9 mouse cellular contexts compared by ENCODE assay signal in the genomic region with DNA sequence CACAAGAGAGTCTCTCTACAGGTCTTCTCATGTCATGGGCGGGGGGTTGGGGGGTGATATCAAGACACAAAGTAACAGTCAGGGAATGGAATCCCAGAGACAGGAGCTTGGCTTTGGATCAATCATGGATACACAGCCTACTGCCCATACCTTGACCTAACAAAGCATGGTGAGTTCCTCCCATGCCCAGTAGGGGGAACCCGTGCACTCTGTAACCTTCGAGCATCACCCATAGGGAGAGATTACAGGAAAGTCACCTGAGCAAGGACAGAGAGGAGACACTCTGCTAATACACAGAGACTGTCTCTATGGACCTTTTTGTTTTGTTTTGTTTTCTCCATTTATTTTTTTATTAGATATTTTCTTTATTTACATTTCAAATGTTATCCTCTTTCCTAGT. TPM values are rescaled to one million over a fixed set of nuclear protein-coding genes. Genes with fewer than 3 reads are reported as not detected.
A peak's percentile ranks its signal among the peaks of the same experiment; 100 is the strongest.
DNase-seq lines count a peak whose midpoint lies in the region; ATAC-seq and TF ChIP-seq lines count a peak whose summit lies in the region.
"Had no signal": no experiment of that assay in that cellular context is flagged by ENCODE, and none has a peak within 500 bp of the region (broad histone marks: within the 10 kb centered on the region; RNA-seq: fewer than 3 reads in every experiment).

No protein-coding gene starts in this region.

- WGBS in kidney, embryonic 15.5 days = 0% methylated on average over 3 of the region's 3 CpGs
- under 1% methylated on average over 3 of the region's 3 CpGs for WGBS in liver, adult 2 months
- 3% methylated on average over 3 of the region's 3 CpGs for WGBS in neural tube, embryonic 14.5 days

- no peak overlapping the region for H3K4me3 ChIP-seq in kidney, embryonic 15.5 days (replicated peaks)
- no peak overlapping the region for H3K4me3 ChIP-seq in liver, adult 2 months (ENCODE audit: insufficient read depth, low read depth, low read length)
- no peak overlapping the region for H3K4me3 ChIP-seq in neural tube, embryonic 14.5 days (ENCODE audit: low read depth, low read length)
- peak overlapping the region; percentile 49; the same call in 1 of the 2 replicates for H3K4me3 ChIP-seq in testis, adult 2 months (ENCODE audit: control insufficient read depth, low read depth, low read length)
- H3K4me3 ChIP-seq: embryonic facial prominence, embryonic 12.5 days had no signal

- TF ChIP-seq CTCF in liver, adult 2 months (IDR thresholded peaks at IDR 0.05; ENCODE audit: low read depth, low read length) = peak; percentile 77
- TF ChIP-seq CTCF in testis, adult 2 months (IDR thresholded peaks at IDR 0.05; ENCODE audit: control insufficient read depth, insufficient read depth, insufficient replicate concordance, low read depth, low read length) = peak; percentile 58; the same call in 1 of the 2 replicates

- H3K36me3 ChIP-seq in kidney, embryonic 15.5 days = no peaks in the 10 kb centered on the region
- H3K36me3 ChIP-seq in liver, adult 2 months (ENCODE audit: control insufficient read depth, insufficient read depth, low read length) = no peaks in the 10 kb centered on the region
- H3K36me3 ChIP-seq in neural tube, embryonic 14.5 days (ENCODE audit: control insufficient read depth, insufficient read depth, low read length) = no peaks in the 10 kb centered on the region
- H3K36me3 ChIP-seq in testis, adult 2 months (ENCODE audit: control insufficient read depth, insufficient read depth, low read length) = no peaks in the 10 kb centered on the region
- H3K36me3 ChIP-seq: embryonic facial prominence, embryonic 12.5 days had no signal

- DNase-seq in urinary bladder, adult 18-20 months (ENCODE audit: low spot score in 2 of 2) = peak; percentile 50 to 69
- no peak for DNase-seq in urinary bladder, postnatal 10 days (ENCODE audit: low spot score)
- DNase-seq in cerebellum, postnatal 14 days = peak; percentile 90 to 91
- DNase-seq in gastrocnemius, postnatal 36 days = peak; percentile 25 to 29
- peak; percentile 65 for DNase-seq in liver, adult 2 months (ENCODE audit: extremely low read depth, low read depth, low spot score)

- H3K9me3 ChIP-seq in kidney, embryonic 15.5 days (replicated peaks) = no peaks in the 10 kb centered on the region
- no peaks in the 10 kb centered on the region for H3K9me3 ChIP-seq in neural tube, embryonic 14.5 days (ENCODE audit: control insufficient read depth, low read length)
- H3K9me3 ChIP-seq: embryonic facial prominence, embryonic 12.5 days had no signal

- H3K9ac ChIP-seq in kidney, embryonic 15.5 days = no peak overlapping the region
- H3K9ac ChIP-seq in liver, adult 2 months (ENCODE audit: low read depth, low read length) = no peak overlapping the region
- H3K9ac ChIP-seq in neural tube, embryonic 14.5 days (replicated peaks; ENCODE audit: low read depth, low read length) = no peak overlapping the region
- H3K9ac ChIP-seq: embryonic facial prominence, embryonic 12.5 days had no signal

- no peaks in the 10 kb centered on the region for H3K79me2 ChIP-seq in liver, adult 2 months (ENCODE audit: control insufficient read depth, insufficient read depth, low read length)

- H3K27me3 ChIP-seq in kidney, embryonic 15.5 days = no peaks in the 10 kb centered on the region
- H3K27me3 ChIP-seq in liver, adult 2 months (ENCODE audit: control insufficient read depth, insufficient read depth, low read length) = 0 out of 2 replicates have a peak, but pooled peaks cover 2% of the 10 kb centered on the region
- H3K27me3 ChIP-seq in neural tube, embryonic 14.5 days (ENCODE audit: control insufficient read depth, insufficient read depth, low read length) = no peaks in the 10 kb centered on the region
- no peaks in the 10 kb centered on the region for H3K27me3 ChIP-seq in testis, adult 2 months (ENCODE audit: control insufficient read depth, insufficient read depth, low read length)

- H3K4me2 ChIP-seq in kidney, embryonic 15.5 days = no peak overlapping the region
- H3K4me2 ChIP-seq in neural tube, embryonic 14.5 days (ENCODE audit: low read depth, low read length) = no peak overlapping the region
- H3K4me2 ChIP-seq: embryonic facial prominence, embryonic 12.5 days had no signal

- intact Hi-C loops in gastrocnemius, postnatal 36 days (cut with DNase I) = loop anchor here (10.0 kb wide), 1 partner anchor 157 kb away; the partner anchor contains the start of gene Rabac1

- ATAC-seq in kidney, embryonic 15.5 days (replicated peaks; ENCODE audit: low FRiP score) = peak; percentile 82
- ATAC-seq in neural tube, embryonic 14.5 days (ENCODE audit: low read depth) = peak; percentile 58; the same call in 1 of the 2 replicates

- no peak for TF ChIP-seq POLR2A in liver, adult 2 months (IDR thresholded peaks at IDR 0.05; ENCODE audit: extremely low read depth, insufficient read depth, low read length)
- TF ChIP-seq POLR2A in testis, adult 2 months (IDR thresholded peaks at IDR 0.05; ENCODE audit: control insufficient read depth, low read depth, low read length) = no peak

- no peaks in the 10 kb centered on the region for H3K4me1 ChIP-seq in kidney, embryonic 15.5 days
- H3K4me1 ChIP-seq in liver, adult 2 months (ENCODE audit: control insufficient read depth, insufficient read depth, low read length) = no peaks in the 10 kb centered on the region
- H3K4me1 ChIP-seq in neural tube, embryonic 14.5 days (ENCODE audit: control insufficient read depth, insufficient read depth, low read length) = no peaks in the 10 kb centered on the region
- no peaks in the 10 kb centered on the region for H3K4me1 ChIP-seq in testis, adult 2 months (ENCODE audit: control insufficient read depth, insufficient read depth, low read length)
- H3K4me1 ChIP-seq: embryonic facial prominence, embryonic 12.5 days had no signal

- H3K27ac ChIP-seq in kidney, embryonic 15.5 days = no peak overlapping the region
- H3K27ac ChIP-seq in liver, adult 2 months (replicated peaks; ENCODE audit: insufficient read depth, low read depth, low read length) = no peak overlapping the region
- H3K27ac ChIP-seq in neural tube, embryonic 14.5 days (ENCODE audit: low read depth, low read length) = no peak overlapping the region
- H3K27ac ChIP-seq in testis, adult 2 months (ENCODE audit: control insufficient read depth, insufficient read depth, low read depth, low read length) = no peak overlapping the region
- H3K27ac ChIP-seq: embryonic facial prominence, embryonic 12.5 days had no signal

RNA-seq across cellular contexts. Expression of gene Ceacam10, which starts 40.5 kb away (rescaled TPM):
- not detected for total RNA-seq in gastrocnemius, postnatal 36 days (2021)
- not detected in 2 replicates for polyA plus RNA-seq in kidney, embryonic 15.5 days (2015; fragmentation: Nextera tagmentation; extraction: Ambion mirVana)
- total RNA-seq in liver, adult 2 months (2014; rRNA removed) = not detected in 2 replicates
- polyA plus RNA-seq in liver, adult 2 months (2012; rRNA removed) = not detected in 2 replicates
- 0.99 and 1.2 TPM in 2 replicates for polyA plus RNA-seq in neural tube, embryonic 14.5 days (2014; fragmentation: Nextera tagmentation; extraction: Ambion mirVana)
- polyA plus RNA-seq in testis, adult 2 months (2012; rRNA removed) = 0.38 and 63.4 TPM in 2 replicates

RNA-seq across cellular contexts. Expression of gene Gm9844, which starts 44.5 kb away (rescaled TPM):
- not detected for total RNA-seq in gastrocnemius, postnatal 36 days (2021)
- 15.3 TPM in 2 replicates for polyA plus RNA-seq in kidney, embryonic 15.5 days (2015; fragmentation: Nextera tagmentation; extraction: Ambion mirVana)
- total RNA-seq in liver, adult 2 months (2014; rRNA removed) = not detected in 2 replicates
- polyA plus RNA-seq in liver, adult 2 months (2012; rRNA removed) = not detected in 2 replicates
- polyA plus RNA-seq in neural tube, embryonic 14.5 days (2014; fragmentation: Nextera tagmentation; extraction: Ambion mirVana) = 25.0 and 25.6 TPM in 2 replicates
- polyA plus RNA-seq in testis, adult 2 months (2012; rRNA removed) = 13.6 and 13.8 TPM in 2 replicates

RNA-seq across cellular contexts. Expression of gene Lypd4, which starts 52.2 kb away (rescaled TPM):
- total RNA-seq in gastrocnemius, postnatal 36 days (2021) = not detected
- polyA plus RNA-seq in kidney, embryonic 15.5 days (2015; fragmentation: Nextera tagmentation; extraction: Ambion mirVana) = not detected in 2 replicates
- not detected in 2 replicates for total RNA-seq in liver, adult 2 months (2014; rRNA removed)
- not detected in 2 replicates for polyA plus RNA-seq in liver, adult 2 months (2012; rRNA removed)
- polyA plus RNA-seq in neural tube, embryonic 14.5 days (2014; fragmentation: Nextera tagmentation; extraction: Ambion mirVana) = not detected in 2 replicates
- polyA plus RNA-seq in testis, adult 2 months (2012; rRNA removed) = 909 and 952 TPM in 2 replicates
- polyA plus RNA-seq: embryonic facial prominence, embryonic 12.5 days had no signal

RNA-seq across cellular contexts. Expression of gene Dmrtc2, which starts 52.4 kb away (rescaled TPM):
- not detected for total RNA-seq in gastrocnemius, postnatal 36 days (2021)
- not detected in 2 replicates for polyA plus RNA-seq in kidney, embryonic 15.5 days (2015; fragmentation: Nextera tagmentation; extraction: Ambion mirVana)
- total RNA-seq in liver, adult 2 months (2014; rRNA removed) = not detected in 2 replicates
- polyA plus RNA-seq in liver, adult 2 months (2012; rRNA removed) = not detected in 2 replicates
- polyA plus RNA-seq in neural tube, embryonic 14.5 days (2014; fragmentation: Nextera tagmentation; extraction: Ambion mirVana) = 0.22 TPM in 1 of 2 replicates, not detected in the other
- 129 and 134 TPM in 2 replicates for polyA plus RNA-seq in testis, adult 2 months (2012; rRNA removed)
- polyA plus RNA-seq: embryonic facial prominence, embryonic 12.5 days had no signal

RNA-seq across cellular contexts. Expression of gene Cd177, which starts 57.4 kb away (rescaled TPM):
- not detected for total RNA-seq in gastrocnemius, postnatal 36 days (2021)
- polyA plus RNA-seq in kidney, embryonic 15.5 days (2015; fragmentation: Nextera tagmentation; extraction: Ambion mirVana) = 0.36 and 0.38 TPM in 2 replicates
- total RNA-seq in liver, adult 2 months (2014; rRNA removed) = not detected in 2 replicates
- polyA plus RNA-seq in liver, adult 2 months (2012; rRNA removed) = 0.06 and 0.09 TPM in 2 replicates
- polyA plus RNA-seq in neural tube, embryonic 14.5 days (2014; fragmentation: Nextera tagmentation; extraction: Ambion mirVana) = 0.11 TPM in 1 of 2 replicates, not detected in the other
- polyA plus RNA-seq in testis, adult 2 months (2012; rRNA removed) = 0.65 and 0.87 TPM in 2 replicates

Comparison
In these comparisons a context has a peak if more than half of its experiments do, and no peak if none do; other contexts are left out.
1. RNA of gene Gm9844, which starts 44.5 kb away (polyA plus RNA-seq): 25.0 to 25.6 TPM in neural tube, embryonic 14.5 days, 15.3 TPM in kidney, embryonic 15.5 days and 13.6 to 13.8 TPM in testis, adult 2 months; not detected in liver, adult 2 months; every median in the first group is over 10 times any median in the second.
2. RNA of gene Lypd4, which starts 52.2 kb away (polyA plus RNA-seq): 909 to 952 TPM in testis, adult 2 months; not detected in neural tube, embryonic 14.5 days, not detected in kidney, embryonic 15.5 days and not detected in liver, adult 2 months; every median in the first group is over 100 times any median in the second.